Mouse (Mus musculus): ENCODE measurements at regions not wholly inside any gene's neighbourhood (a gene's known extent, or its start where the extent isn't known, plus 50 kb on each side); places are given as distances from the start of the nearest gene placed in this dataset.

GRCm38 (mm10) chr7:95814865-95815264 lies 356.2 kb upstream of the Tenm4 start:
- no peak for DNase-seq (ENCODE audit: low read depth)

GRCm38 (mm10) chr7:95823539-95823938 lies 347.5 kb upstream of the Tenm4 start:
- no peak for DNase-seq (ENCODE audit: low read depth)

- DNase-seq (ENCODE audit: low read depth), result peak; percentile 59
Observed at GRCm38 (mm10) chr7:95829889-95830288, 341.2 kb upstream of the Tenm4 start.

- no peak for DNase-seq (ENCODE audit: low read depth)
Observed at GRCm38 (mm10) chr7:95834236-95834919, 336.7 kb upstream of the Tenm4 start.

GRCm38 (mm10) chr7:95840476-95840875 lies 330.6 kb upstream of the Tenm4 start:
- DNase-seq (ENCODE audit: low read depth), result no peak

GRCm38 (mm10) chr7:95849874-95850273 lies 321.2 kb upstream of the Tenm4 start:
- no peak for DNase-seq (ENCODE audit: low read depth)

- no peak for DNase-seq (ENCODE audit: low read depth)
Observed at GRCm38 (mm10) chr7:95852630-95853029, 318.4 kb upstream of the Tenm4 start.

- peak; percentile 28 for DNase-seq (ENCODE audit: low read depth)
Observed at GRCm38 (mm10) chr7:95853225-95853812, 317.7 kb upstream of the Tenm4 start.

GRCm38 (mm10) chr7:95858247-95858646 lies 312.8 kb upstream of the Tenm4 start:
- no peak for DNase-seq (ENCODE audit: low read depth)

GRCm38 (mm10) chr7:95864233-95864632 lies 306.8 kb upstream of the Tenm4 start:
- DNase-seq (ENCODE audit: low read depth), result no peak

GRCm38 (mm10) chr7:95865270-95865669 lies 305.8 kb upstream of the Tenm4 start:
- no peak for DNase-seq (ENCODE audit: low read depth)

GRCm38 (mm10) chr7:95868753-95869152 lies 302.3 kb upstream of the Tenm4 start:
- no peak for DNase-seq (ENCODE audit: low read depth)

- DNase-seq (ENCODE audit: low read depth), result no peak
Observed at GRCm38 (mm10) chr7:95880576-95881267, 290.3 kb upstream of the Tenm4 start.

GRCm38 (mm10) chr7:95901524-95901923 lies 269.5 kb upstream of the Tenm4 start:
- DNase-seq (ENCODE audit: low read depth), result no peak

- DNase-seq (ENCODE audit: low read depth), result no peak
Observed at GRCm38 (mm10) chr7:95914406-95915080, 256.5 kb upstream of the Tenm4 start.

GRCm38 (mm10) chr7:95919932-95920331 lies 251.1 kb upstream of the Tenm4 start:
- no peak for DNase-seq (ENCODE audit: low read depth)

GRCm38 (mm10) chr7:95924805-95925204 lies 246.2 kb upstream of the Tenm4 start:
- no peak for DNase-seq (ENCODE audit: low read depth)

- DNase-seq (ENCODE audit: low read depth), result no peak
Observed at GRCm38 (mm10) chr7:95926119-95927039, 244.7 kb upstream of the Tenm4 start.

- no peak for DNase-seq (ENCODE audit: low read depth)
Observed at GRCm38 (mm10) chr7:95936599-95936998, 234.4 kb upstream of the Tenm4 start.

- no peak for DNase-seq (ENCODE audit: low read depth)
Observed at GRCm38 (mm10) chr7:95943420-95943819, 227.6 kb upstream of the Tenm4 start.

- no peak for DNase-seq (ENCODE audit: low read depth)
Observed at GRCm38 (mm10) chr7:95952395-95952794, 218.7 kb upstream of the Tenm4 start.
